Mouse (Mus musculus): ENCODE data around the gene Cadm1. TPM values are rescaled to one million over a fixed set of nuclear protein-coding genes. Genes with fewer than 3 reads are reported as not detected.

Gene Cadm1
- total and polyA plus RNA-seq, 3 experiments = 0.14 to 0.31 TPM; not detected in 1

DNA sequence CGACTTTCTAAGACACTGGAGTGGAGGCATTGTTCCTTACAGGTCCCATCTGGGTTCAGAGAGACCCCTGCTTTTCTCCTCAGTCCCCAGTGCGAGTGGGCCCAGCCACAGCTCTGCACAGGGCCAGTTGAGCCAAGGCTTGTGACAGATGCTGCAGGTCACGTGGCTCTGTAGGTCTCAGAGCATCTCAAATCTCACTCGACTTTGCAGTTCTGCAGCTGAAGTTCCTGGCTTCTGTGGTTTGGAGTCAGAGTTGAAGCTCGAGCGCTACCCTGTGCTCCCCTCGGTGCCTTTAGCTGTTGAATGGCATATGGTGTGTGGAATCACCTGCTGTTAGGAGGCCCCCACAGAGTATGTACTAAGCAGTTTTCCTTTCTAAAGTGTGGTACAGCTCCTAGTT is 229.8 kb downstream of the Cadm1 start:
- H3K79me2 ChIP-seq (ENCODE audit: control insufficient read depth, insufficient read depth, low read length, poor library complexity) = no peaks in the 10 kb centered on the region
- H3K27ac ChIP-seq (ENCODE audit: control insufficient read depth, low read depth, low read length) = no peak overlapping the region
- H3K9ac ChIP-seq (ENCODE audit: control insufficient read depth, low read depth, low read length, poor library complexity, severe bottlenecking) = no peak overlapping the region
- H3K4me3 ChIP-seq (ENCODE audit: control insufficient read depth in 1 of 2, insufficient read depth in 1 of 2, low read depth in 2 of 2, low read length in 2 of 2) = no peak overlapping the region
- H3K4me1 ChIP-seq (ENCODE audit: control insufficient read depth in 1 of 2, insufficient read depth in 2 of 2, low read length in 2 of 2) = no peaks in the 10 kb centered on the region
- H3K27me3 ChIP-seq (ENCODE audit: control insufficient read depth in 1 of 2, insufficient read depth in 2 of 2, low read length in 2 of 2) = no peaks in the 10 kb centered on the region
- H3K36me3 ChIP-seq (ENCODE audit: control insufficient read depth in 1 of 2, insufficient read depth in 2 of 2, low read length in 2 of 2) = no peaks in the 10 kb centered on the region
- no peaks in the 10 kb centered on the region for H3K9me3 ChIP-seq (replicated peaks; ENCODE audit: insufficient read depth, low read length)
- TF ChIP-seq POLR2AphosphoS2 (IDR thresholded peaks at IDR 0.05; ENCODE audit: low read length) (no peak), RCOR1 (IDR thresholded peaks at IDR 0.05; ENCODE audit: low read depth, low read length) (no peak), RAD21 (IDR thresholded peaks at IDR 0.05; ENCODE audit: low read depth, low read length) (no peak), ELF1 (IDR thresholded peaks at IDR 0.05; ENCODE audit: low read depth, low read length) (no peak), JUND (IDR thresholded peaks at IDR 0.05; ENCODE audit: low read depth, low read length) (no peak), MYC (IDR thresholded peaks at IDR 0.05; ENCODE audit: low read depth, low read length) (no peak), GABPA (IDR thresholded peaks at IDR 0.05; ENCODE audit: low read depth, low read length) (no peak), BHLHE40 (IDR thresholded peaks at IDR 0.05; ENCODE audit: borderline replicate concordance, low read depth, low read length) (no peak), NRF1 (IDR thresholded peaks at IDR 0.05; ENCODE audit: insufficient read depth, low read depth, low read length, poor library complexity, severe bottlenecking) (no peak), UBTF (IDR thresholded peaks at IDR 0.05; ENCODE audit: borderline replicate concordance, insufficient read depth, low read depth, low read length) (no peak), ZMIZ1 (IDR thresholded peaks at IDR 0.05; ENCODE audit: low read depth, low read length) (no peak), TBP (IDR thresholded peaks at IDR 0.05; ENCODE audit: low read depth, low read length) (no peak), USF1 (IDR thresholded peaks at IDR 0.05; ENCODE audit: low read depth, low read length) (no peak), ZC3H11A (IDR thresholded peaks at IDR 0.05; ENCODE audit: low read depth, low read length) (no peak)
- DNase-seq (ENCODE audit: low read depth, low spot score) = no peak

DNA sequence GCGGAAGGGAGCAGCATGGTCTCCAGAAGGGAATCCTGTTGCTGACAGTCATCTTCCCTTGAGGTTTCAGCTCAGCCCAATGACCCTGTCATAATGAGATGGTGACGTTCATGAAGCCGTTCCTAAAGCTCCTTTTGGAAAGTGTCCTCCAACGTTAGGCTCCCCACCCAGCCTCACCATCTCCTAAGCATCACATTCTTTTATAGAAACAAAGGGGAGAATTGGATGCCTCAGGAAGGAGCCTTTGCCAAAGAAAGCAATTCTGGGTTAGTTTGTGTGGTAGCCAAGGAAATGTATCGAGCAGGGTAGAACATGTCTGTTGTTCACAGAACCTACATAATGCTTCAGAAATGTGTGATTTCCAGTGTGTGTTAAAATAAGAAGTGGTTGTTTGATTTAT is 231.6 kb downstream of the Cadm1 start:
- TF ChIP-seq USF1 (IDR thresholded peaks at IDR 0.05; ENCODE audit: low read depth, low read length) (no peak), KAT2A (conservative IDR thresholded peaks at IDR 0.05; ENCODE audit: low read depth, low read length) (no peak), CTCF (IDR thresholded peaks at IDR 0.05 in 2 of 3, conservative IDR thresholded peaks at IDR 0.05 in 1 of 3; ENCODE audit: control insufficient read depth in 1 of 3, insufficient read depth in 1 of 3, low read depth in 2 of 3, low read length in 3 of 3, poor library complexity in 1 of 3, severe bottlenecking in 1 of 3) (no peak), ZNF384 (IDR thresholded peaks at IDR 0.05; ENCODE audit: low read depth, low read length) (no peak), ELF1 (IDR thresholded peaks at IDR 0.05; ENCODE audit: low read depth, low read length) (no peak), MAFK (IDR thresholded peaks at IDR 0.05; ENCODE audit: borderline replicate concordance, low read depth, low read length) (no peak), GATA1 (IDR thresholded peaks at IDR 0.05; ENCODE audit: low read depth, low read length) (no peak), MAX (IDR thresholded peaks at IDR 0.05; ENCODE audit: low read length) (no peak), TAL1 (IDR thresholded peaks at IDR 0.05; ENCODE audit: low read length) (no peak), EP300 (IDR thresholded peaks at IDR 0.05; ENCODE audit: low read depth in 1 of 2, low read length in 2 of 2) (no peak), GABPA (IDR thresholded peaks at IDR 0.05; ENCODE audit: low read depth, low read length) (no peak), POLR2AphosphoS2 (IDR thresholded peaks at IDR 0.05; ENCODE audit: low read length) (no peak), MYB (IDR thresholded peaks at IDR 0.05; ENCODE audit: low read depth, low read length) (no peak), POLR2A (IDR thresholded peaks at IDR 0.05; ENCODE audit: control insufficient read depth in 1 of 2, insufficient read depth in 1 of 2, low read depth in 1 of 2, low read length in 2 of 2, poor library complexity in 1 of 2) (no peak), JUND (IDR thresholded peaks at IDR 0.05; ENCODE audit: low read depth, low read length) (no peak), ETS1 (IDR thresholded peaks at IDR 0.05; ENCODE audit: low read depth, low read length) (no peak), MEF2A (IDR thresholded peaks at IDR 0.05; ENCODE audit: extremely low read depth, insufficient replicate concordance, low read depth, low read length, poor library complexity, severe bottlenecking) (no peak)
- H3K9me3 ChIP-seq (replicated peaks; ENCODE audit: insufficient read depth, low read length) = no peaks in the 10 kb centered on the region
- H3K36me3 ChIP-seq (ENCODE audit: control insufficient read depth in 1 of 2, insufficient read depth in 2 of 2, low read length in 2 of 2) = no peaks in the 10 kb centered on the region
- H3K4me1 ChIP-seq (ENCODE audit: control insufficient read depth in 1 of 2, insufficient read depth in 2 of 2, low read length in 2 of 2) = no peaks in the 10 kb centered on the region
- no peak for DNase-seq (ENCODE audit: low read depth, low spot score)
- H3K27me3 ChIP-seq (ENCODE audit: control insufficient read depth in 1 of 2, insufficient read depth in 2 of 2, low read length in 2 of 2) = no peaks in the 10 kb centered on the region
- H3K9ac ChIP-seq (ENCODE audit: control insufficient read depth, low read depth, low read length, poor library complexity, severe bottlenecking) = no peak overlapping the region
- no peak overlapping the region for H3K27ac ChIP-seq (ENCODE audit: control insufficient read depth, low read depth, low read length)
- no peak overlapping the region for H3K4me3 ChIP-seq (ENCODE audit: control insufficient read depth in 1 of 2, insufficient read depth in 1 of 2, low read depth in 2 of 2, low read length in 2 of 2)
- H3K79me2 ChIP-seq (ENCODE audit: control insufficient read depth, insufficient read depth, low read length, poor library complexity) = no peaks in the 10 kb centered on the region
